ENCODE assay signal across 8 mouse cellular contexts in the genomic region with DNA sequence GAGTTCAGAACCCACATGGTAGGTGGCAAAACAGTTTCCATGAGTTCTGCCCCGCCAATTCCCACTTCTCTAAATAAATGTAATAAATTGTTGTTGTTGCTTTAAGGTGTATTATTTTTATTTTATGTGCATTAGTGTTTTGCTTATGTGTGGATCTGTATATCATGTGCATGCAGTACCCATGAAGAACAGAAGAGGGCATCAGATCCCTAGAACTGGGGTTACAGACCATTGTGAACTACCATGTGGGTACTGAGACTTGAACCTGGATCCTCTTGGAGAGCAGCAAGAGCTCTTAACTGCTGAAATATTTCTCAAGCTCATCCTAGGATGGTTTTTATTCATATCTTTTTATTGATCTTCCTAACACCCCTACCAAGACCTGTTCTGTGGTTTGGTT. TPM values are rescaled to one million over a fixed set of nuclear protein-coding genes. Genes with fewer than 3 reads are reported as not detected.
DNase-seq lines count a peak whose midpoint lies in the region; TF ChIP-seq lines count a peak whose summit lies in the region.

No protein-coding gene starts in this region.

- peak; percentile 51 for DNase-seq in adrenal gland, postnatal 14 days
- no peak for DNase-seq in adrenal gland, postnatal 25 days
- DNase-seq in left cerebral cortex, adult 2 months (ENCODE audit: extremely low spot score in 1 of 2, low spot score in 2 of 2): no peak
- no peak for DNase-seq in left cerebral cortex, adult 11 months (ENCODE audit: low spot score)
- DNase-seq in adipocyte (ENCODE audit: low spot score): peak; percentile 50
- peak; percentile 58 for DNase-seq in heart, postnatal 4 days
- peak; percentile 45 to 69 for DNase-seq in natural killer cell, adult 2 months (ENCODE audit: low spot score in 2 of 2)
- no peak for DNase-seq in forebrain, embryonic 10.5 days (ENCODE audit: extremely low spot score, low spot score)

- intact Hi-C loops in left cerebral cortex, adult 2 months (cut with DNase I): loop anchor here (10.0 kb wide), 1 partner anchor 322 kb away; no protein-coding TSS in a partner anchor

- H3K4me1 ChIP-seq in forebrain, embryonic 10.5 days: peaks cover 28% of the 10 kb centered on the region

- TF ChIP-seq CTCF in left cerebral cortex, adult 2 months (IDR thresholded peaks at IDR 0.05): peak; percentile 68

- no peak overlapping the region for H3K27ac ChIP-seq in left cerebral cortex, adult 2 months
- H3K27ac ChIP-seq in forebrain, embryonic 10.5 days: no peak overlapping the region

- 0 out of 2 replicates have a peak, but pooled peaks cover 6% of the 10 kb centered on the region for H3K36me3 ChIP-seq in forebrain, embryonic 10.5 days (replicated peaks)

- H3K27me3 ChIP-seq in forebrain, embryonic 10.5 days (ENCODE audit: poor library complexity, severe bottlenecking): no peaks in the 10 kb centered on the region

- no peak overlapping the region for H3K4me3 ChIP-seq in left cerebral cortex, adult 2 months
- H3K4me3 ChIP-seq in forebrain, embryonic 10.5 days: no peak overlapping the region

- WGBS in forebrain, embryonic 10.5 days: 75% methylated on average over 1 of the region's 1 CpGs

- no peaks in the 10 kb centered on the region for H3K9me3 ChIP-seq in forebrain, embryonic 10.5 days

RNA-seq across cellular contexts. Expression of a gene that starts 2.9 kb away (rescaled TPM):
- 22.9 TPM in 2 replicates for total RNA-seq in adrenal gland, postnatal 14 days (2021)
- total RNA-seq in adrenal gland, postnatal 25 days (2021): 28.1 and 30.2 TPM in 2 replicates
- total RNA-seq in left cerebral cortex, adult 2 months (2021): 10 to 100 TPM; 19.2 to 21.3 TPM
- total RNA-seq in heart, postnatal 4 days (2021): 10 to 100 TPM; 15.7 to 16.3 TPM
- 11.5 and 12.0 TPM in 2 replicates for polyA plus RNA-seq in forebrain, embryonic 10.5 days (2016; fragmentation: Nextera tagmentation; extraction: Ambion mirVana)

RNA-seq across cellular contexts. Expression of a gene that starts 3.3 kb away (rescaled TPM):
- total RNA-seq in adrenal gland, postnatal 14 days (2021): 71.7 and 73.6 TPM in 2 replicates
- 87.2 and 88.9 TPM in 2 replicates for total RNA-seq in adrenal gland, postnatal 25 days (2021)
- total RNA-seq in left cerebral cortex, adult 2 months (2021): 100 to 1,000 TPM; 343 to 370 TPM
- total RNA-seq in heart, postnatal 4 days (2021): 10 to 100 TPM; 55.8 to 56.5 TPM
- polyA plus RNA-seq in forebrain, embryonic 10.5 days (2016; fragmentation: Nextera tagmentation; extraction: Ambion mirVana): 38.6 and 39.2 TPM in 2 replicates

RNA-seq across cellular contexts. Expression of a gene that starts 48.9 kb away (rescaled TPM):
- 39.1 and 39.9 TPM in 2 replicates for total RNA-seq in adrenal gland, postnatal 14 days (2021)
- 30.2 and 33.7 TPM in 2 replicates for total RNA-seq in adrenal gland, postnatal 25 days (2021)
- total RNA-seq in left cerebral cortex, adult 2 months (2021): 10 to 100 TPM; 31.9 to 36.7 TPM
- 10 to 100 TPM; 31.6 to 34.4 TPM for total RNA-seq in heart, postnatal 4 days (2021)
- 72.9 and 73.4 TPM in 2 replicates for polyA plus RNA-seq in forebrain, embryonic 10.5 days (2016; fragmentation: Nextera tagmentation; extraction: Ambion mirVana)

Comparison
In these comparisons a context has a peak if more than half of its experiments do, and no peak if none do; other contexts are left out.
1. DNase-seq: peak in adrenal gland, postnatal 14 days (single experiment), adipocyte (single experiment), heart, postnatal 4 days (single experiment) and natural killer cell, adult 2 months (2 of 2); none in adrenal gland, postnatal 25 days (single experiment), left cerebral cortex, adult 2 months (0 of 2), left cerebral cortex, adult 11 months (single experiment) and forebrain, embryonic 10.5 days (single experiment).